Mouse (Mus musculus) cerebellum, adult 9-10 months (tissue): ENCODE results near the gene Aldoc.

Source experiments
- DNase-seq: peaks from one replicate; pipeline ENCODE4 v3.0.0; 2022

Aldoc gene

DNA sequence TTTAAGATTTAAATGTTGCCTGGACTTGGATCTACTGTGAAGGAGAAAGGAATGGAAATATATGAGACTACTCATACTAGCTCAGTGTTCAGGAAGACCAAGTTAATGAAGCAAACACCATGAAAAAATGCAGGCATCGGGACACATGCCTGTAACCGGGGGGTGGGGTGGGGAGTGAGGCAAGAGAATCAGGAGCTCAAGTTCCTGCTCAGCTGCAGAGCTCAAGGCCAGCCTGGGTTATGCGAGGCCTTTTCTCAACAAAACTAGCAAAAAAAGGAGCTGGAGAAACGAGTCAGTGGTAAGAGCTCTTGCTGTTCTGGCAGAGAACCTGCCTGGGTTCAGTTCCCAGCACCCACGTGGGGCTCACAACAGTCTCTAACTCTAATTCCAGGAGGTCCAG, 11.2 kb downstream of the Aldoc start:
- no peak for DNase-seq

DNA sequence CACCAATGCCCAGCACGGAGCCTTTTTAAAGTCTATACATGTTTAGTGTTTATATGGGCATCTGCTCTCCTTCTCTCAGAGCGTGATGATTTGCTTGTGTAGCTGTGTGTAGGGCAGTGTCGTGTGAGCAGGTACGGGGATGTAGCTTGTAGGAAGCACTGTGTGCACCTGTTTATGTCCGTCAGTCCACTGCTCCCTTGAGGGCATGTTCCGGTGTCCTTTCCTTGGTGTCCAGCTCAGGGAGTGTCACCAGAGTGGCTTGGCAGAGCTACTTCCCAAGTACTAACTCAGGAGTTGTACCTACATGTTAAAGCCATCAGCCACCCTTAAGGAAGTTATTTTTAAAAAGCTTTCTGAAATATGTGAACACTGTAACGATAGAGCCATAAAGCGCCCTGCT, 14.3 kb downstream of the Aldoc start:
- DNase-seq: no peak

DNA sequence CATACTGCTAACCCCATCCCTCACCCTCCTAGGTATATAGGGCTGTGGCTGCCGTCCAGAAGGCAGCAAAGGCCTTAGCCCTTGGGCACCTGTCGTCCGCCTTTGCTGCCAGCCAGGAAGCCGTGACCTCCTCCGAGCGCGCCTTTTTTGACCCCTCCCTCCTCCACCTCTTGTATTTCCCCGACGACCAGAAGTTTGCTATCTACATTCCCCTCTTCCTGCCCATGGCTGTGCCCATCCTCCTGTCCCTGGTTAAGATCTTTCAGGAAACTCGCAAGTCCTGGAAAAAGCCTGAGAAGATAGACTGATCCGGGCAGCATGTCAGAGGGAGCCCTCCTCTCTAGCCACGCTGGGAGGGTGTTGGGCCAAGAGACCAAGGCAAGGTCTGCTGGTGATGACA, 18.9 kb downstream of the Aldoc start:
- no peak for DNase-seq

DNA sequence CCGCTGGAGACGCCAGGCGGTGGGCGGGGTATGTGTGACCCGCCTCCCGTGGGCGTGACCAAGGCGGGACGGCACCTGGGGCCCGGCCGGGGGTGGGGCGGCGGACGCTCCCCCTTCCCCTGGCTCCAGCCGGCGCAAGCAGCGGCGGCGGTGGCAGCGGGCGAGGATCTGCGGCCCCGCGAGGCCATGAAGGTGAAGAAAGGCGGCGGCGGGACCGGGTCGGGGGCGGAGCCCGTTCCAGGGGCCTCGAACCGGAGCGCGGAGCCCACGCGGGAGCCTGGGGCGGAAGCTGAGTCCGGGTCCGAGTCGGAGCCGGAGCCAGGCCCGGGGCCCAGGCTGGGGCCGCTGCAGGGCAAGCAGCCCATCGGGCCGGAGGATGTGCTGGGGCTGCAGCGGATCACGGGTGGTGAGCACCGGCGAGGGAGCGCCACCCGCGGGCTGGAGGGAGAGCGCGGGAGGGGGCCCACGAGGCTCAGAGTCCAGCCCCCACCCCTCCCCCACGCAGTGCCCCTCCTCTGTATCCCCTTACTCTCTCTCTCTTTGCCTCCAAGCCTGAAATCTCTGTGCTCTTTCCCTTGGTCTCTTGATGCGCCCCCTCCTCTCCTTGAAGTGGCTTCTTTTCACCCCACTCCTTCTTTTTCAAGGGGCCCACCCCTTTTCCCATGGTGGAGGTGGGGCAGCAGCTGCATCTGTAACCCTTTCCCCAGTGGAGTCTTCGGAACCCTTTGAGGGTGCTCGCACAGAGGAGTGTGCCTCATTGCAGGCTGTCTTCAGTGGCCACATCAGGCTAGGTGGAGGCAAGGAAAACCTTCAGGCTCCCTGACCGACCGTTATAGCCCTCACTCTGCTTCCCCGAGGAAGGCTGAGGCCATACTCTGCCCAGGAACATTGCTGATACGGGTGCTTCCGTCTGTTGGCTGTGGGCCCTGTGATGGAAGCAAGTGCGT, 20.9 kb downstream of the Aldoc start, which contains the start of gene Unc119:
Gene Unc119, plus strand, starts transcription at position 102 of the 947 bp plus-strand sequence.
- peak; percentile 76 for DNase-seq

DNA sequence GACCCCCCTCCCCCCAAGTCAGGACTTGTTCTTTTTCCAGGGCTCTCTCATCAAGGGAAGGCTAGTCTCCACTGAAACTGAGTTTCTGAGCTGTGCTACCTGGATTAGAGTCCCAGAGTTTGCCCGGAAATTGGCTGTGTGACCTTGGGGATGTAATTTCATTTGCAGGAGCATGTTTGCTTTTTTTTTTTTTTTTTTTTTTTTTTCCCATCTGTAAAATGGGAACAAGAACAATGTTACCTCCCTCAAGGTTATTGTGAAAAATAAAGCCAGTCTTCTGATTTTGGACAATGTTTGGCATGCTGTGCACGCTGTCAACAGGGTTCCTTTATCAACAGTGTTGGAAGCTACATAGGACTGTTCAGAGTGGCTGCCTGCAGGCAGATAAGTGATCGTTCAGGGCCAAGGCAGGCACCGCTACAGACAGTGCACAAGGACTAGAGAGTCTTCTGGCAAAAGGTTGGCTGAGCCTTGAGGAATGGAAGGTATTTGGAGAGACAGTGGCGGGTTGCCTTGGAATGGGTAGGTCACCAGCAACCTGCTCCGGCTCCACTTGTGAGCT, 21.6 kb downstream of the Aldoc start:
- no peak for DNase-seq

DNA sequence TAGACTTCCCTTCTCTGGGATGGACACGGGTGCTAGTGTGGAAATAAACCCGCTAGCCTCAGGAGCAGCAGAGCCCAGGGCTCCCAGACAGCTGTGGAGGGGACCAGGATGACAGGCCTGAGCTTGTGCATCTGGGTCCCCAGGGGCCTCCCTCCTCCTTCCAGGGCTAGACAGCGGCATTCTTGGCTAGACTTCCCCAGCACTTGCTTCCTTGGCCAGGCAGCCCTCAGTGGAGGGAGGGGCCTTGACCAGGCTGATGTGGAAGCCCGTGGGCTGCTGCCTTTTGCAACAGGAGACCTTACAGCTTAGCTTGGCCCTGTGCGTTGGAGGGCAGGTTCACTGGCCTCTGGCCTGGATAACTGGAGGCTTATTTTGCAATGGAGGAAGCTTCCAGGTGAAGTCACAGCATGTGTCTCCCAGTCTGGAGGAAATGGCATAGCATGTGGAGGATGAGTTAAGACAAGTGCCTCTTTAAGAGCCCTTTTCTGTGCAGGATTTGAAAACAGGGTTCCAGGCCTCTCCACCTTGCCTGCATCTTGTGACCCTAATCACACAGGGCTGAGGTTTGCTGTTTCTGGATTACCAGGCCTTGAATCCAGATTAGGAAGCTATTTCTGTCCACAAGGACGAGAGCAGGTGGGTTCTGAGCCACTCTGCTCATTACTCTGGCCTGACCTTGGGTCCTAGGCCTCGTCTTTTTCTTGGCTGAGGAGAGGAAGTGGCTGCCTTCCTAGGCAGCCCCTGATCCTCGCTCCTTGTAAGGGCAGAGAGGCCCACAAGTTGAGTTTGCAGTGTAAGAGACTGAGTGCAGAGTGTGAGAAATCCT, 22.3 kb downstream of the Aldoc start:
- peak; percentile 20 for DNase-seq

DNA sequence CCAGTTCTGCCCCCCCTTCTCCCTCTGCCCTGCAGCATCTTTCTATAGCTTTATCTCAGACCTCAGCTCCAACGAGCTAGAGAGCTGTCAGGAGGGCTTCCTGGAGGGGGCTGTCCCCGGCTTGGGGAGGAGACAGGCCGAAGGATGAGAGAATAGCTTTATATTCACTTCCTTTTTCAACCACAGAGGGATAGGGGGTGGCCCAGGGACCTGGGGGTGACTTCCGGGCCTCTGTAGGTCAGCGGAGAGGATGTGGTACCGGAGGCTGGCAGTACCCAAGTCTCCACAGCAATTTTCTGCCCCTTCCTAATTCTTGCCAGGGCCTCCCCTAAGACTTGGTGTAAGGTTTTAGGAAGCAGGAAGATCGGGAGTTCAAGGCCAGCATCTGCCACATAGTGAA, 23.0 kb downstream of the Aldoc start:
- no peak for DNase-seq

DNA sequence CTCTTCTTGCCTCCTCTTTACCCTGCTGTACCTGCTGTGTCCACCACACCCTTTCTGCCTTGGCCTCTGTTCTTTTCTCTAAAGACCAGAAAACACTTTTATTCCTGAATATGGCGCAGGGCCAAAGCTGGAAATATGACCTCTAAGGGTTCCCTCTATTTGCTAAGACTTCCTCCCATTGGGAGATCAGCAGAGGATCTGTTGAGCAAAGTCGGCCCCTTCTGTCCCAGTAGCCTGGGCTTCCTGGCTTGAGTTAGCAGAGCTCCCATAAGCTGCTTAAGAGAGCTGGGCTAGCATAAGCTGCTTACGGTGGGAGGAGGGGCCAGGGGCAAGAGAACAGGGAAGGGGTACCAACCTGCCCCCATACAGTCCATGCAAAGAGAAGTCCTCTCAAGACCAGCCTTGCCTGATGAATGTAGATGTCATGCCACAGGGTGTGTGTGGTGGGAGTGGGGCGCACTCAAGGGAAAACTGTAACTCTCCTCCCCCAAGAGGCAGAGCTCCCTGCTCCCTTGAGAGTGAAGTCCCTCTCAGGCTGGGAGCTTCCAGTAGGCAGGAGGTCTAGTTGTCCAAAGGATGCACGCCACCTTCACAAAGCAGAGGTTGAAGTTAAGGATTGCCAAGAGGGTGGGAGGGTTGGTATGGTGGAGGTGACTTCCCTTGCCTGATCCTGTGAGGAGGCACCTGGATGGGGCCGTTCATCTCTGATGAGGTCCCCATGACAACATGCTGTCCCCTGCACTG, 23.7 kb downstream of the Aldoc start:
- DNase-seq: peak; percentile 26

DNA sequence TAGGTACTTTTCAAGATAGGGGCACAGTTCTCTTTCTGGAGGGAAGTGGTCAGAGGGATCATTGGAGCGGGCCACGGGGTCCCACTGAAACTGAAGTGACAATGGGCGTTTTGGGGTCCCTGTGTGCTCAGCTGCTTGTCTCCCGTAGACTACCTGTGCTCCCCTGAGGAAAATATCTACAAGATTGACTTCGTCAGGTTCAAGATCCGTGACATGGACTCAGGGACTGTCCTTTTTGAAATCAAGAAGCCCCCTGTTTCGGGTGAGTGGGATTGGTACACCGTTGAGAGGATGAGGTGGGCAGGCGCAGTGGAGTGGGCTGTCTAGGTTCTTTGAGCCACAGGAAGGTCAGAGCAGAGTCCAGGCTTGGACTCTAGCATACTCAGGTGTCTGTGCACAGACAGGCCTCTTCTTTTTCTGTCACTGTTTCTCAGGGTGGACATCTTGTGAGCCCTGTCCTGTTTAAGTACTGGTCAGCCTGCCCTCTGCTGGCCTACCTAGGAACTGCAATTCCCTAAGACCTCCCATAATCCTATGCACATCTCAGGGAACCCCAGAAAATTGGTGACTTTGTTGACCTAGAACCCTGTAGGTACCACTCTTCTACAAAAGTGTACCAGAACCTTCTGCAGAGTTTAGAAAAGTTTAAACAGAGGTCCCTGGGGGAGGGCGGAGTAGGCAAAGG, 24.4 kb downstream of the Aldoc start:
- peak; percentile 88 for DNase-seq

DNA sequence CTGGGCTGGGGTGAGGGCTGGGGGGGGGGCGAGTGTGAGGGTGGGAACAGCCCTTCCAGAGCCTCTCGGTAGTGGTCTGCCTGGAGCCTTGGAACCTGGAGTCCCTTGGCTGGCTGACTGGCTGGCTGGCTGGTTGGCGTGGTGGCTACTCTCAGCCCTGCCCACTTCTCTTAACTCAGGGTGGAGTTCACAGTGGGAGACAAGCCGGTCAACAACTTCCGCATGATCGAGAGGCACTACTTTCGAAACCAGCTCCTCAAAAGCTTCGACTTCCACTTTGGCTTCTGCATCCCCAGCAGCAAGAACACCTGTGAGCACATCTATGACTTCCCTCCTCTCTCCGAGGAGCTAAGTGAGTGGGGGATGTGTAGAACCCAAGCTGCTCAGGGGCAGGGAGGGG, 25.1 kb downstream of the Aldoc start:
- no peak for DNase-seq

DNA sequence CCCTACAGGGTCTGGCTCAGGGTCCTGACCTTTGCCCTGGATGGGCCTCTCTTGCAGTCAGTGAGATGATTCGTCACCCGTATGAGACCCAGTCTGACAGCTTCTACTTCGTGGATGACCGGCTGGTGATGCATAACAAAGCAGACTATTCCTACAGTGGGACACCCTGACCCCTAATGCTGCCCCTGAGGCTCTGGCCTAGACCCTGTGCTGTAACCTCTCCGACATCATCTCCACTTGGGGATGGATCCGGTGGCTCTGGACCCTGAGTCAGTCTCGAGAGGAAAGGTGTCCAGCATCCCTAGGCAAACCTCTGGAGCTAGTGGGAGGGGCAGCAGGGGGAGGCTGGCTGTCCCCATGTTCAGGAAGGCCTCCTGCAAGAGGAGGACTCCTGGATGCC, 25.7 kb downstream of the Aldoc start:
- DNase-seq: no peak

DNA sequence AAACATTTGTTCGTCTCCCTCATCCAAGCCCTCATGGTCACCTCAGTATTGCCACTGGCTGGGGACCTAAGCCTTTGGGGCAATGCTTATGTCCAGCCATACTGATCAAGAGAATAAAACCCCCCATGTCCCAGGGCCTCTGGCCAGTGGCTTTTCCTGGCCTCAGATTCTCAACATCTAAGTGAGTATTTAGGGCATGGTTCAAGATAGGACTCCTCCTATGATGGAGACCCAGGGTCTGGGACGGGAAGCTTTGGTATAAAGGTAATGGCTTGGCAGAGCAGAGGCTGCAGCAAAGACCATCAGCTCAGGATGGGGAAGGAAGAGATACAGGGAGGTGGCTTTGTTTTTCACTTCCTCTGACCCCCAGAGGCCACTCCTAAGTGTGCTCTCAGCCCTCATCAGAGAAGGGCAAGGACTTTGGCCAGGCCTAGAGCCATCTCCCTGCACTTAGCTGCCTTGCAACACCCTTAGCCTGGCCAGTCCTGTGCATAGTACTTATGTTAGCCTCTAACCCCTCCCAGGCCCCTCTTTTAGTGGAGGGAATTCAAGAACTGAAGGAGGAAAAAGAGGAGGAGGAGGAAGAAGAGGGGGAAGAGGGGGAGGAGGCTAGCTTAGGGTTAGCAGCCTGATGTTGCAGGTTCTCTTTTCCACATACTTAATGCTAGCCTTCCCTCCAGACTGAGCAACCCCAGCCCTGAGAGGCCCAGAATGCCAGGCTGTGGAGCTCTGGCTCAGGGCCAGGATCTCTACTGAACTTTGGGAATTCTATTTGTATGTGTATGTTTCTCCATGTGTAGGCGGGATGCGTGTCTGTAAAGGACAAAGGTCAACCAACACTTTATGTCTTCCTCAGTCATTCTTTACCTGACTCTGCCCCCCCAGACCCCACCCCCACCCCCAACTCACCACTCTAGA, 26.9 kb downstream of the Aldoc start:
- DNase-seq: no peak

DNA sequence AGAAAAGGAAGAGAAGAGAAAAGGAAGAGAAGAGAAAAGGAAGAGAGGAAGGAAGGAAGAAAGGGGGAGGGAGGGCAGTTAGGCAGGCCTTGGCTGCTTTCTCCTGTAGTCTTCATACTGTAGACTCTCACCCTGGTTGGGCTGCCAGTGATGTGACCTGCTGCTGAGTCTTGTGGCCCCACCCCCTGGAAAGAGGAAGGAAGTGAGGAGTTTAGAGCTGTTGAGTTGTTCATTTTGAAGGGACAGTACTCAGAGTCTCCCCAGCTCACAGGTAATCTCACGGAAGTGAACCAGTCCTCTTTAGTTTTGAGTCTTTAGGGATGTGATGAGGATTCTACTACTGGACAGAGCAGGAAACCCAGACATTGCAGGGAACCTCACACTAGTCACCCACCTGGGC, 30.3 kb downstream of the Aldoc start:
- no peak for DNase-seq

DNA sequence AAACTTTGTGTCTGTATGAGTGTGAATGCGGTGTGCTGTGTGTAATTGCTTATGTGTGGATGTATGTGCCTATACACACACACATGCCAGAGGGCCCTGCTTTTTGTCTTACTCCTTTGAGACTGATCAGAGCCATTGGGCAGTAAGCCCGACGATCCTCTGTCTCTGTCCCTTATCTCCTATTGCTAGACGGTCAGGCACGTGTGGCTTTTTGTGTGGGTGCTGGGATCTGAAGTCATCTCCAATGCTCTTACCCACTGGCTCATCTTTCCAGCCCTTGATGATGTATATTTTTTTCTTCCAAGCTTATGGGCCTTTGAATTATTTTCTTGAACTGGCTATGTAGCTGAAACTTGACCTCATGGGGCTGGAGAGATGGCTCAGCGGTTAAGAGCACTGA, 32.1 kb downstream of the Aldoc start:
- DNase-seq: no peak

DNA sequence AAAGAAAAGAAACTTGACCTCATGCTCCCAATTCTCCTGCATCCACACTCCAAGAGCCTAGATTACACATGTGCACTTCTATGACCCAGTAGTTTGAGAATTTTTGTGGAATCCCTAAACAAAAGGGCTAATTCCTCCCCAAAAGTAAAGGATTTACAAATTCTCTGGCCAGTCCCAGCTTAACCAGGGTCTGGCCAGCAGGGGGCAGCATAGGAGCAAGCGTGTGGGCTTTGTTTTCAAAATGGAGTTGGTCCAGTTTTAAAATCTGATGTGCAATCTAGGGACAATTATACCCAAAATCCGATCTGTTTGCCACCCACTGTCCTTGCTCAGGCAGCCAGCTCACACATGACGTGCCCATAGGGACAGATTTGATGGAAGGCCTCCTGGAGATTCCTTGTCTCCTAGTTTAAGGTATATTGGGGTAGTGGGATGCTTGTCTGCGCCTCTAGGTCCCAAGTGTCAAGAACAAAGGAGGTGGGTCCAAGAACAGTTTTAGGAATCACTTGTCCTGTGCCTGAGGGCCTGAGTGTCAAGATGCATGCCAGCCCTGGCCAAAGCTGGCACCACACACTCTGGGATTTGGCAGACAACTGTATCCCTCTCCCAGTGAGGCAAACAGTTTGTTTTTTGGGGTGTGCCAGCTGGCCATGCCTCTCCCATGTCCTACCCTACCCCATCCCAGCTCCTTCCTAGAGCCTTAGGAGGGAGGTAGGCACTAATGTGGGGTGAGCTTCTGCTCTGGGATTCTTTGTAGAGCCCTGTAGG, 32.9 kb downstream of the Aldoc start:
- DNase-seq: peak; percentile 61

DNA sequence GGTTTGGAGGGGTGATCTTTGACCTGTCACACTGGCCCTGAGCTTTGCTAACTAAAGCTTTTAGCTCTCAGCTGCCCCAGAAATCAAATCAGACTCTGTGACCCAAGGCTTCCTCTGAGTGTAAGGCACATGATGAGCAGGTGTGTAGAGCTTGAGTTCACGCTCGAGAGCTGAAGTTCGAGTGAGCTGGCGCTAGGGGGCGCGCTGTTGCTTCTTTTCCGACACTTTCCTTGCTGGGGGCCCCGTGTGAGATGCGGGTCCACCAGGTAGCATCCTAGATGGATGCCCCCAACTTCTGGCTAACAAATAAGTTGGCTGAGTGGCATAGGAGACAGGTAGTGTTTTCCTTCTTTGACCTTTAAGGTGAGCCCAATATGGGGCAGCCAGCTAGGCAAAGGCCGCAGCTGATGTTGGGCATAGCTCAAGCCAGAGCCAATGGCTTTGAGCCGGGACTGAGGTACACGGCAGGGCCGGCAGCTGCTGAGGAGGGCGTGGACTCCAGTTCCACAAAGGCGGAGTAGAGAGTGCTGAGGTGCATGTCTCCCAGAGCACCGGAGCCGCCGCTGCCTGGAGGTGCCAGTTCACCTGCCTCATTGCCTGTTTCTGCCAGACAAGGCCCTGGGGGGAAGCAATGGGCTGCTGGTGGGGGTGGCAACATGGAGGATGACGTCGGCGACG, 35.7 kb downstream of the Aldoc start:
- no peak for DNase-seq

DNA sequence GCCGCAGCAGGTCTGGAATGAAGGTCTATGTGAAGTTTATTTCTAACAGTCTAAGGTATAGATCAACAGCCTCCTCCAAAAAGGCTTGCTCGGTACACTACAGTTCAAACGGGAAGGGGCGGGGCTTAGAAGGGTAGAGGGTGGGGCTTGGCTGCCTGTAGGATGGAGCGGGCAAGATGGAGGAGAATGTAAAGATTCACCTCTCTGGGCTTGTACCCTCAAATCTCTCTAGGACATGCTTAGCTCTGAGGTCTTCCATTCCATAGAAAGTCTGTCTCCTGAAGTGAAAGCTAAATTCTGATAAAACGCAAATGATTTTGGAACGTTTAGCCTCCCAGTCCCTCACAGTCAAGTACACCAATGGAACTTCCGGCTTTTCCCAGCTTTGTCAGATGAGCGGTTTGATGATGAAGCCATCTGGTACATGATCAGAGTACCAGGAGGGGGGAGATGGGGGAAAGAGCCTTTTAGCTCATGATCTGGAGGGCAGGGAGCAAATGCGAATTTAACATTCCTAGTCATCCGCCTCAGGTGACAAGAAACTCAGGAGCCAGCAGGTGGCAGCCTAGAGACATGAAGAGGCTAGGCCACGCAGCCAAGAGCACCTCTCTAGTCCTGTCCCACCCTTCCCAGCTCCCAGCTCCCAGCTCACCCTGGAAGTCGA, 37.5 kb downstream of the Aldoc start:
- DNase-seq: peak; percentile 75

DNA sequence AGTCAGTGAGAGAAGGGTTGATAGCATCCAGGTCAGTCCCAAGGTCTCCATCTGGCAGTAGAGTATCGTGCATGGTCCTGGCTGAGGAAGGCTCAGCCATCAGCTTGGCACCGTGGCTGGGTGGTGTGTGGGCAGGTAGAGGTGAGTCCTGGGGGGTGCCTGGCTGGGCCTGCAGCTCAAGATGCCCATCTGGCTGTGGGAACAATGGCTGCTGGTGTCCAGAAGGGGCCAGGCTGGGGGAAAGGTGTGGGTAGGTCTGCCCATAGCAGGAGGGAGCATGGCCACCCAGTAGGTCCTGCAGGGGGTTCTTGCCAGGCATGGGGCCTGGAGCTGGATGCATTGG, 38.0 kb downstream of the Aldoc start:
- DNase-seq: no peak

DNA sequence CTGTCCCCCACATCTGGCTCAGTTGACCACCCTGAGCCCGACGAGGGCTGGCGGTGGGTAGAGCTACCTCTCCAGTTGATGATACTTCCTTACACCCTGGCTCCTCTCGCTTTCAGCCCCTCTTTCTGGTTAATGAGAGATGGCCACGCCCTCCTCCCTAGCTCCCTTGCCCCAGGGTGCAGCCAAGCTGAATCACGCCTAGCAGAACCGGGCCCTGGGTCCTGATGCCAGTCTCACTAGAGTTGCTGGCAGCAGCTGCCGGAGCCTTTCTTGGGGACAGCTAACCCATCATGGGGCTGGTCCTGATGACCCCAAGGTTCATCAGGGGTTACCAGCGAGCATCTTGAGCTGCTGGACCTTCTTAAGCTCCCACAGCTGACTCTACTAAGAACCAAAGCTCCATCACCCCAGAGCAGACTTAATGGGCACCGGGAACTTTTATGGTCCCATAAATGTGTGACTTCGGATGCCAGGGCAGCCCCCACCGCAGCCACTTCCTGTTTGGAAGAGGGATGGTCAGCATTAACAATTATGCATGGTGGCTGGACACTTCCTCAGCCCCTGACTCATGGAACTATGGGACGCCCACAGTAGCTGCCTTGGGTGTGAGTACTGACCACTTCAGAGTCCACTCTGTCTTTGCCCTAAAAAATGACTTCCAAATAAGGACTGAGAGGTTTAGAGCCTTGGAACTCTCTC, 40.7 kb downstream of the Aldoc start:
- DNase-seq: no peak
